Mouse (Mus musculus): ENCODE results near the gene Polr2j.
A peak's percentile ranks its signal among the peaks of the same experiment; 100 is the strongest.
"Not testable (repeated sequence)": the region's sequence is repeated elsewhere in the genome, so short reads cannot be mapped to it uniquely, and the experiment has no call there.

Polr2j gene

GRCm38 (mm10) chr5:136108486-136108885 lies 7.9 kb upstream of the Polr2j start:
- DNase-seq, result no peak

GRCm38 (mm10) chr5:136109042-136109441 lies 7.4 kb upstream of the Polr2j start:
- no peak for DNase-seq

GRCm38 (mm10) chr5:136113546-136113945 lies 2.9 kb upstream of the Polr2j start:
- not testable (repeated sequence) for DNase-seq

- DNase-seq, result no peak
Measured at GRCm38 (mm10) chr5:136116784-136117112, 317 bp downstream of the Polr2j start.

- DNase-seq, result no peak
Measured at GRCm38 (mm10) chr5:136122165-136122564, 5.7 kb downstream of the Polr2j start.

GRCm38 (mm10) chr5:136135571-136136291 lies 19.3 kb downstream of the Polr2j start, which contains the start of the genes Lrwd1 and Alkbh4:
TSS of gene Lrwd1 (minus strand) at chr5:136136074.
TSS of gene Alkbh4 (plus strand) at chr5:136136146.
- peak; percentile 97 for DNase-seq

GRCm38 (mm10) chr5:136136292-136136990 lies 20.0 kb downstream of the Polr2j start:
- DNase-seq, result no peak

- peak; percentile 56 for DNase-seq
Measured at GRCm38 (mm10) chr5:136137658-136138274, 21.3 kb downstream of the Polr2j start.

- no peak for DNase-seq
Measured at GRCm38 (mm10) chr5:136139393-136139792, 23.0 kb downstream of the Polr2j start.

GRCm38 (mm10) chr5:136140057-136140482 lies 23.6 kb downstream of the Polr2j start:
- DNase-seq, result peak; percentile 57

GRCm38 (mm10) chr5:136142746-136143145 lies 26.3 kb downstream of the Polr2j start:
- DNase-seq, result no peak

- DNase-seq, result no peak
Measured at GRCm38 (mm10) chr5:136143161-136143755, 26.8 kb downstream of the Polr2j start.

GRCm38 (mm10) chr5:136144606-136145430 lies 28.4 kb downstream of the Polr2j start:
- no peak for DNase-seq

GRCm38 (mm10) chr5:136146936-136147335 lies 30.5 kb downstream of the Polr2j start:
- no peak for DNase-seq

GRCm38 (mm10) chr5:136147704-136148103 lies 31.3 kb downstream of the Polr2j start:
- no peak for DNase-seq

GRCm38 (mm10) chr5:136149134-136149576 lies 32.7 kb downstream of the Polr2j start:
- DNase-seq, result not testable (repeated sequence)

GRCm38 (mm10) chr5:136152365-136152764 lies 35.9 kb downstream of the Polr2j start:
- DNase-seq, result no peak

GRCm38 (mm10) chr5:136155399-136155798 lies 39.0 kb downstream of the Polr2j start:
- DNase-seq, result no peak

GRCm38 (mm10) chr5:136160084-136160483 lies 43.7 kb downstream of the Polr2j start:
- not testable (repeated sequence) for DNase-seq

GRCm38 (mm10) chr5:136163807-136164474 lies 47.5 kb downstream of the Polr2j start:
- DNase-seq, result peak; percentile 70

GRCm38 (mm10) chr5:136165246-136165645 lies 48.8 kb downstream of the Polr2j start:
- DNase-seq, result peak; percentile 42

- no peak for DNase-seq
Measured at GRCm38 (mm10) chr5:136167296-136167695, 50.9 kb downstream of the Polr2j start.

All from cerebellum, adult 9-10 months (tissue).